Comparison of ENCODE assay signal across 11 mouse cellular contexts in genomic region chr5:31297047-31297757, GRCm38 (mm10). TPM values are rescaled to one million over a fixed set of nuclear protein-coding genes. Genes with fewer than 3 reads are reported as not detected.
DNase-seq lines count a peak whose midpoint lies in the region; ATAC-seq and TF ChIP-seq lines count a peak whose summit lies in the region.
"Had no signal": no experiment of that assay in that cellular context is flagged by ENCODE, and none has a peak within 500 bp of the region (broad histone marks: within the 10 kb centered on the region; RNA-seq: fewer than 3 reads in every experiment).

Gckr (plus strand) TSS chr5:31297443.

- H3K4me3 ChIP-seq in kidney, embryonic 15.5 days (replicated peaks): no peak within 1 kb of the TSS; the same call in 1 of the 2 replicates
- H3K4me3 ChIP-seq in forebrain, postnatal 0 days (ENCODE audit: low read depth, low read length): peak within 1 kb of the TSS; percentile 88
- H3K4me3 ChIP-seq in liver, embryonic 11.5 days (ENCODE audit: low read depth, low read length): no peak within 1 kb of the TSS
- peak within 1 kb of the TSS; percentile 89; the same call in 1 of the 2 replicates for H3K4me3 ChIP-seq in stomach, embryonic 14.5 days (ENCODE audit: low read depth, low read length)

- H3K36me3 ChIP-seq in kidney, embryonic 15.5 days: peaks cover 16% of the 10 kb centered on the region
- H3K36me3 ChIP-seq in forebrain, postnatal 0 days (ENCODE audit: insufficient read depth): peaks cover 13% of the 10 kb centered on the region
- H3K36me3 ChIP-seq in liver, embryonic 11.5 days (ENCODE audit: control insufficient read depth, insufficient read depth, low read length): no peaks in the 10 kb centered on the region; the same call in 1 of the 2 replicates
- H3K36me3 ChIP-seq in stomach, embryonic 14.5 days (ENCODE audit: control insufficient read depth, insufficient read depth, low read length): peaks cover 13% of the 10 kb centered on the region; the same call in 1 of the 2 replicates

- no peak for DNase-seq in kidney, postnatal 36 days
- no peak for DNase-seq in forebrain, postnatal 0 days
- no peak for DNase-seq in liver, embryonic 11.5 days (ENCODE audit: low spot score)
- no peak for DNase-seq in thymus, postnatal 25 days
- DNase-seq in thymus, postnatal 4 days: no peak
- no peak for DNase-seq in kidney, postnatal 4 days

- no peak within 1 kb of the TSS for H3K27ac ChIP-seq in kidney, embryonic 15.5 days
- H3K27ac ChIP-seq in forebrain, postnatal 0 days (ENCODE audit: low read depth, low read length): peak within 1 kb of the TSS; percentile 82; the same call in 1 of the 2 replicates
- no peak within 1 kb of the TSS for H3K27ac ChIP-seq in liver, embryonic 11.5 days (ENCODE audit: low read depth, low read length)
- H3K27ac ChIP-seq in stomach, embryonic 14.5 days (ENCODE audit: low read length): no peak within 1 kb of the TSS
- H3K27ac ChIP-seq: macrophage had no signal

- peak within 1 kb of the TSS; percentile 97 for H3K4me2 ChIP-seq in kidney, embryonic 15.5 days
- peak within 1 kb of the TSS; percentile 94 for H3K4me2 ChIP-seq in forebrain, postnatal 0 days (ENCODE audit: low read depth)
- peak within 1 kb of the TSS; percentile 28; the same call in 1 of the 2 replicates for H3K4me2 ChIP-seq in liver, embryonic 11.5 days
- peak within 1 kb of the TSS; percentile 91 for H3K4me2 ChIP-seq in stomach, embryonic 14.5 days (replicated peaks; ENCODE audit: low read depth, low read length)

- TF ChIP-seq CTCF in forebrain, postnatal 0 days (IDR thresholded peaks at IDR 0.05; ENCODE audit: low read depth): no peak

- H3K9ac ChIP-seq in kidney, embryonic 15.5 days: no peak within 1 kb of the TSS
- peak within 1 kb of the TSS; percentile 93; the same call in 1 of the 2 replicates for H3K9ac ChIP-seq in forebrain, postnatal 0 days
- no peak within 1 kb of the TSS for H3K9ac ChIP-seq in liver, embryonic 11.5 days (ENCODE audit: low read depth, low read length)
- no peak within 1 kb of the TSS for H3K9ac ChIP-seq in stomach, embryonic 14.5 days (replicated peaks; ENCODE audit: low read depth, low read length)

- ATAC-seq in kidney, embryonic 15.5 days (replicated peaks; ENCODE audit: low FRiP score): no peak
- no peak for ATAC-seq in forebrain, postnatal 0 days
- no peak for ATAC-seq in liver, embryonic 11.5 days (replicated peaks; ENCODE audit: low FRiP score)
- ATAC-seq in stomach, embryonic 14.5 days (ENCODE audit: insufficient number of reproducible peaks, insufficient read depth, low FRiP score, low read depth): no peak
- ATAC-seq: inflammation-experienced regulatory T-cells, adult 6 months had no signal

- no peaks in the 10 kb centered on the region for H3K9me3 ChIP-seq in kidney, embryonic 15.5 days (replicated peaks)
- H3K9me3 ChIP-seq in forebrain, postnatal 0 days (ENCODE audit: low read length): no peaks in the 10 kb centered on the region
- no peaks in the 10 kb centered on the region for H3K9me3 ChIP-seq in liver, embryonic 11.5 days (ENCODE audit: control insufficient read depth, low read length)
- H3K9me3 ChIP-seq in stomach, embryonic 14.5 days (ENCODE audit: control insufficient read depth, low read depth, low read length): no peaks in the 10 kb centered on the region

- 70% methylated on average over 13 of the region's 13 CpGs for WGBS in kidney, embryonic 15.5 days
- 75% methylated on average over 13 of the region's 13 CpGs for WGBS in forebrain, postnatal 0 days
- 52% methylated on average over 13 of the region's 13 CpGs for WGBS in liver, embryonic 11.5 days
- WGBS in stomach, embryonic 14.5 days: 63% methylated on average over 13 of the region's 13 CpGs

- H3K27me3 ChIP-seq in kidney, embryonic 15.5 days: peaks cover 13% of the 10 kb centered on the region
- no peaks in the 10 kb centered on the region for H3K27me3 ChIP-seq in forebrain, postnatal 0 days (ENCODE audit: insufficient read depth, low read length)
- no peaks in the 10 kb centered on the region for H3K27me3 ChIP-seq in liver, embryonic 11.5 days (replicated peaks; ENCODE audit: control insufficient read depth, insufficient read depth, low read length)
- H3K27me3 ChIP-seq in stomach, embryonic 14.5 days (ENCODE audit: control insufficient read depth, insufficient read depth, low read length): no peaks in the 10 kb centered on the region

- peaks cover 18% of the 10 kb centered on the region for H3K4me1 ChIP-seq in kidney, embryonic 15.5 days
- H3K4me1 ChIP-seq in forebrain, postnatal 0 days (ENCODE audit: insufficient read depth): 0 out of 2 replicates have a peak, but pooled peaks cover 8% of the 10 kb centered on the region
- H3K4me1 ChIP-seq in liver, embryonic 11.5 days (replicated peaks; ENCODE audit: control insufficient read depth, insufficient read depth, low read length): peaks cover 10% of the 10 kb centered on the region; the same call in 1 of the 2 replicates
- H3K4me1 ChIP-seq in stomach, embryonic 14.5 days (ENCODE audit: control insufficient read depth, insufficient read depth, low read length): peaks cover 5% of the 10 kb centered on the region; the same call in 1 of the 2 replicates

RNA-seq across cellular contexts. Expression of gene Gckr, which starts in this region (rescaled TPM):
- polyA plus RNA-seq in kidney, embryonic 15.5 days (2015; fragmentation: Nextera tagmentation; extraction: Ambion mirVana): 0.21 and 0.70 TPM in 2 replicates
- 0.05 and 1.5 TPM in 2 replicates for total RNA-seq in forebrain, postnatal 0 days (2014; rRNA removed)
- 0.23 and 0.54 TPM in 2 replicates for polyA plus RNA-seq in forebrain, postnatal 0 days (2015; fragmentation: Nextera tagmentation; extraction: Ambion mirVana)
- 11.3 and 12.1 TPM in 2 replicates for polyA plus RNA-seq in liver, embryonic 11.5 days (2014; fragmentation: Nextera tagmentation; extraction: Ambion mirVana)
- 0.32 TPM in 1 of 2 replicates, not detected in the other for polyA plus RNA-seq in stomach, embryonic 14.5 days (2014; fragmentation: Nextera tagmentation; extraction: Ambion mirVana)
- total RNA-seq: CH12.LX had no signal
- polyA plus RNA-seq: macrophage had no signal

Comparison
In these comparisons a context has a peak if more than half of its experiments do, and no peak if none do; other contexts are left out.
1. H3K4me2 ChIP-seq: peak in every context shown above with its lines; median percentile 97 in kidney, embryonic 15.5 days; 94 in forebrain, postnatal 0 days; 91 in stomach, embryonic 14.5 days; 28 in liver, embryonic 11.5 days.
2. H3K4me3 ChIP-seq: peak in forebrain, postnatal 0 days (single experiment) and stomach, embryonic 14.5 days (single experiment); none in kidney, embryonic 15.5 days (single experiment) and liver, embryonic 11.5 days (single experiment).